Mouse (Mus musculus): ENCODE measurements around the gene Znfx1. TPM values are rescaled to one million over a fixed set of nuclear protein-coding genes. Genes with fewer than 3 reads are reported as not detected.

The Znfx1 gene
- total and polyA plus RNA-seq, 2 experiments from 2014 or later: 4.4 to 25.4 TPM

DNA sequence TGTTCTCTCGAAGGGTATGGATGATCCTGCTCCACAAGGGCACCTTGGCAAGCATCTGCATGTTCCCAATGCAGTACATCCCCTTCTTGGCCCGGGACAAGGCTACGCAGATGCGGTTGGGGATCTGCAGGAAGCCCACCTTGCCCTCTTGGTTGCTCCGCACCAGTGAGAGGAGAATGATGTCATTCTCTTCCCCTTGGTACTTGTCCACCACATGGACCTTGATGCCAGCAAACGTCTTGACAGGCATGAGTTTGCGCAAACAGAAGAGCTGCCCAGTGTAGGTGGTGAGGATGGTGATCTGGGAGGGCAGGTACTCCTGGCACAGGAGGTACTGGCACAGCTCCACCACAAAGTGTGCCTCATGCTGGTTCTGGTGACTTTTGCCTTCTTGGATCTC, 24.1 kb downstream of the Znfx1 start:
- H3K27me3 ChIP-seq (ENCODE audit: insufficient read depth, low read length): no peaks in the 10 kb centered on the region
- peaks cover 98% of the 10 kb centered on the region for H3K36me3 ChIP-seq (ENCODE audit: insufficient read depth)
- WGBS: 90% methylated on average over 7 of the region's 7 CpGs
- no peak overlapping the region for H3K4me2 ChIP-seq (ENCODE audit: low read depth)
- no peak for DNase-seq
- no peak overlapping the region for H3K9ac ChIP-seq
- H3K27ac ChIP-seq (ENCODE audit: low read depth, low read length): no peak overlapping the region
- H3K9me3 ChIP-seq (ENCODE audit: low read length): no peaks in the 10 kb centered on the region
- TF ChIP-seq CTCF (IDR thresholded peaks at IDR 0.05; ENCODE audit: low read depth): no peak
- H3K4me1 ChIP-seq (ENCODE audit: insufficient read depth): no peaks in the 10 kb centered on the region
- H3K4me3 ChIP-seq (ENCODE audit: low read depth, low read length): no peak overlapping the region
- ATAC-seq: no peak

DNA sequence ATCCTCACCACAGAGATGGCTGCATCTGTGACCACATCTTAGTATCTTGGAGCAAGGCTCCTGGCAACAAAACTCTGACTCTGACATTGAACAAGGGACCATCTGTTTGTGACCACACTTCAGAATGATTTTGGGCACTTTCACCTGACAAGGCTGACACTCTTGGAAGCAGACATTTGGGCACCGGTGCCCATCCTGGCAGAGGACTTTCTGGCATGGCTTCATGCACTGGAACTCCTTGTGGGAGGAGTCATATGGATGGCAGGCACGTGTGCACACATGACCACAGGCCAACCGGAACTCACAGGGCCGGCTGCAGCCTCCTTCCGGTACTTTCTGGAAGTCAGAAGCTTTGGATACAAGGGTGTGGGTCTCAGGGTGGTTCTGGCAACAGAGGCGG, 24.5 kb downstream of the Znfx1 start:
- ATAC-seq: no peak
- no peak for TF ChIP-seq CTCF (IDR thresholded peaks at IDR 0.05; ENCODE audit: low read depth)
- Histone ChIP-seq H3K4me1 (ENCODE audit: insufficient read depth) (no peaks in the 10 kb centered on the region), H3K36me3 (ENCODE audit: insufficient read depth) (peaks cover 98% of the 10 kb centered on the region), H3K4me3 (ENCODE audit: low read depth, low read length) (no peak overlapping the region), H3K9ac (no peak overlapping the region), H3K27ac (ENCODE audit: low read depth, low read length) (no peak overlapping the region), H3K9me3 (ENCODE audit: low read length) (no peaks in the 10 kb centered on the region), H3K27me3 (ENCODE audit: insufficient read depth, low read length) (no peaks in the 10 kb centered on the region), H3K4me2 (ENCODE audit: low read depth) (no peak overlapping the region)
- WGBS: 92% methylated on average over 6 of the region's 6 CpGs
- no peak for DNase-seq

DNA sequence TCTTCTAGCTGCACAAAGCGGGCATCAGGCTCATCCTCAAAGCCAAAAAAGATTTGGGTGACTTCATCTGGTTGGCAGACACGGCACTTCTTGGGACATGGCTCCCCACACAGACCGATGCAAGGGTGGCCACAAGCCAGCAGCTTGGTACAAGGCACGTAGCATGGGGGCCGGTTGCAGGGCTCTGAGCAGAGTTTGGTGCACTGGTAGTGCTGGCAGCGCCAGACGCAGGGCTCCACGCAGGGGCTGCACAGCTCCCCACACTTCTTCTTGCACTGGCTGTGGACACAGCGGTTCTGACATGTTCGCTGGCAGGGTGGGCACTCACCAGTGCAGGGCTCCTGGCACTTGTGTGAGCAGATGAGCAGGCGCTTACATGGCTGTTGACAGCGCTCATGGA, 25.1 kb downstream of the Znfx1 start:
- no peak for DNase-seq
- H3K36me3 ChIP-seq (ENCODE audit: insufficient read depth): peaks cover 94% of the 10 kb centered on the region
- no peaks in the 10 kb centered on the region for H3K27me3 ChIP-seq (ENCODE audit: insufficient read depth, low read length)
- no peaks in the 10 kb centered on the region for H3K4me1 ChIP-seq (ENCODE audit: insufficient read depth)
- no peak for ATAC-seq
- no peak for TF ChIP-seq CTCF (IDR thresholded peaks at IDR 0.05; ENCODE audit: low read depth)
- H3K9ac ChIP-seq: no peak overlapping the region
- no peaks in the 10 kb centered on the region for H3K9me3 ChIP-seq (ENCODE audit: low read length)
- H3K4me2 ChIP-seq (ENCODE audit: low read depth): no peak overlapping the region
- no peak overlapping the region for H3K4me3 ChIP-seq (ENCODE audit: low read depth, low read length)
- no peak overlapping the region for H3K27ac ChIP-seq (ENCODE audit: low read depth, low read length)
- 92% methylated on average over 12 of the region's 12 CpGs for WGBS

DNA sequence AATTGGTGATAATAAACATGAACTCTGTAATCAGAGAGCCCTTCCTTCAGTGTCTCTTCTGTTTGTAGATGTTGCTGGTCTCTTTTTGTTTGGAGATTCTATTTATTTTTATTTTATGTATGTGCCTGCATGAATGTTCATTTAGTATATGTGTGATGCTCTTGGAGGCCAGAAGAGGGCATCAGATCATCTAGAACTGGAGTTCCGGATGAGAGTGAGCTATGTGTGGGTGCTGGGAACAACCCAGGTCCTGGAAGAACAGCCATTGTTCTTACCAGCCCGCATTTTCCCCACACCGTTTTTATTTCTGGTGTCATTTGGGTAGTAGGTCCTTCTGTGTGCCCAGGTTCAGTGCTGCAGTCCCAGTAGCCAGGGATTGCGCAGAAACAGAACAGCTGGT, 32.3 kb downstream of the Znfx1 start:
- no peak for TF ChIP-seq CTCF (IDR thresholded peaks at IDR 0.05; ENCODE audit: low read depth)
- 94% methylated on average over 4 of the region's 4 CpGs for WGBS
- H3K27ac ChIP-seq (ENCODE audit: low read depth, low read length): no peak overlapping the region
- ATAC-seq (no peak), DNase-seq (no peak)
- no peak overlapping the region for H3K9ac ChIP-seq
- H3K4me1 ChIP-seq (ENCODE audit: insufficient read depth): no peaks in the 10 kb centered on the region
- H3K36me3 ChIP-seq (ENCODE audit: insufficient read depth): peaks cover 84% of the 10 kb centered on the region
- no peaks in the 10 kb centered on the region for H3K27me3 ChIP-seq (ENCODE audit: insufficient read depth, low read length)
- no peak overlapping the region for H3K4me3 ChIP-seq (ENCODE audit: low read depth, low read length)
- H3K9me3 ChIP-seq (ENCODE audit: low read length): no peaks in the 10 kb centered on the region
- no peak overlapping the region for H3K4me2 ChIP-seq (ENCODE audit: low read depth)

DNA sequence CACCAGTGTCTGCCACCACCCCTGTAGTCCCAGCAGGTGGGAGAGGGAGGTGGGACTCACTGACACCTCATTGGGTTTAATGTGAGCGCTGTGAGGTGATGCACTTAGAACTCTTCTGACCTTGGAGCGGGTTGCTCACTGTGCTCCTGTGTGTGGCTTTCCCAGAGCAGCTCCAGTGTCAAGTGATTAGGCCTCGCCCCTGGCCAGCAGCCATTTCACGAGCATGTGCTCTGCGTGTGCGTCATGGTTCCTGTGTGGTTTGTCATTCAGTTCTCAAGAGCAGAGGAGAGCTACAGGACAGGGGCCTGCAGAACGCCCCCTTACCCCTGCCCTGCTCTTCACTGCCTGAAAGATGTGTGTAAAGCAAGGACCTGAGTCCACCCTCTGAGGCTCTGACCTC, 34.3 kb downstream of the Znfx1 start:
- TF ChIP-seq CTCF (IDR thresholded peaks at IDR 0.05; ENCODE audit: low read depth): no peak
- Histone ChIP-seq H3K4me3 (ENCODE audit: low read depth, low read length) (no peak overlapping the region), H3K27me3 (ENCODE audit: insufficient read depth, low read length) (no peaks in the 10 kb centered on the region), H3K9ac (no peak overlapping the region), H3K27ac (ENCODE audit: low read depth, low read length) (no peak overlapping the region), H3K4me1 (ENCODE audit: insufficient read depth) (no peaks in the 10 kb centered on the region), H3K36me3 (ENCODE audit: insufficient read depth) (peaks cover 81% of the 10 kb centered on the region), H3K4me2 (ENCODE audit: low read depth) (no peak overlapping the region), H3K9me3 (ENCODE audit: low read length) (no peaks in the 10 kb centered on the region)
- DNase-seq (no peak), ATAC-seq (no peak)
- WGBS: 91% methylated on average over 7 of the region's 7 CpGs

DNA sequence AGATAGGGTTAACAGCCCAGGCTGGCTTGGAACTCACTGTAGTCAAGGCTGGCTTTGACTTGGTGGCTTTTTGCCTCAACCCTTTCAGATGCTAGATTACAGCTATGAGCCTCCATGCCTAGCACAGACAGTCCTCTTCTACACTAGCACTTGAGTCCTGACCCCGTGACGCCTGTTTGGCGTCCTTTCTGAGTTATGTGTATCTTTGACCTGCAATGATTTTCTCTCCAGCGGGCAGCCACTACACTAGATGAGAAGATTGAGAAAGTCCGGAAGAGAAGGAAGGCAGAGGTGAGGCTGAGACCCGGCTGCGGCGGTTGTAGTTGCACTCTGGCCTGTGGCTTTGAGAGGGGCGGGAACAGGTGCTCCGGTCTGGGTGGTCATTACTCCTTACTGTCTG, 43.4 kb downstream of the Znfx1 start:
- ATAC-seq: no peak
- TF ChIP-seq CTCF (IDR thresholded peaks at IDR 0.05; ENCODE audit: low read depth): no peak
- Histone ChIP-seq H3K27me3 (ENCODE audit: insufficient read depth, low read length) (no peaks in the 10 kb centered on the region), H3K9ac (no peak overlapping the region), H3K4me2 (ENCODE audit: low read depth) (no peak overlapping the region), H3K4me3 (ENCODE audit: low read depth, low read length) (no peak overlapping the region), H3K27ac (ENCODE audit: low read depth, low read length) (no peak overlapping the region), H3K36me3 (ENCODE audit: insufficient read depth) (peaks cover 56% of the 10 kb centered on the region), H3K9me3 (ENCODE audit: low read length) (no peaks in the 10 kb centered on the region), H3K4me1 (ENCODE audit: insufficient read depth) (0 out of 2 replicates have a peak, but pooled peaks cover 10% of the 10 kb centered on the region)
- WGBS: 96% methylated on average over 10 of the region's 10 CpGs
- no peak for DNase-seq

DNA sequence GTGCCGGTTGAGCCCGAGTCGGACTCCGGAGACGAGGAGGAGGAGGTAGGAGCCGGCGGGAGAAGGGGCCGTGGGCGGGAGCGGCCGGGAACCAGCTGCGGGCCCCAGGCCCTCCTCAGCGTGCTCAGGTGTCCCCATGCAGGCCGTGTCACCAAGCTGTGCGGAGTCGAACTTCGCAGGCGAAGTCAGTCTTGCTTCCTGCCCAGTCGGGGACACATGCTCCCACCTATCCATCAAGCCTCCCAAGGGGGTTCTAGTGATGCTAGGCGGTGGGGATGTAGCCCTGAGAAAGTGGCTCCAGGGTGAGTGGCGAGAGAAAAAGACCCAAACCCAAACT, 47.5 kb downstream of the Znfx1 start:
- Histone ChIP-seq H3K9ac (peak overlapping the region; percentile 79), H3K27me3 (ENCODE audit: insufficient read depth, low read length) (no peaks in the 10 kb centered on the region), H3K27ac (ENCODE audit: low read depth, low read length) (peak overlapping the region; percentile 67), H3K4me2 (ENCODE audit: low read depth) (peak overlapping the region; percentile 85), H3K9me3 (ENCODE audit: low read length) (no peaks in the 10 kb centered on the region), H3K36me3 (ENCODE audit: insufficient read depth) (peaks cover 22% of the 10 kb centered on the region), H3K4me1 (ENCODE audit: insufficient read depth) (0 out of 2 replicates have a peak, but pooled peaks cover 10% of the 10 kb centered on the region), H3K4me3 (ENCODE audit: low read depth, low read length) (peak overlapping the region; percentile 89)
- DNase-seq (no peak), ATAC-seq (peak; percentile 68)
- under 1% methylated on average over 21 of the region's 21 CpGs for WGBS
- no peak for TF ChIP-seq CTCF (IDR thresholded peaks at IDR 0.05; ENCODE audit: low read depth)

All from forebrain, postnatal 0 days (tissue).